Mouse (Mus musculus) bone marrow macrophage, adult 2 months (primary cell): ENCODE results near the gene Taf11. TPM values are rescaled to one million over a fixed set of nuclear protein-coding genes. Genes with fewer than 3 reads are reported as not detected.

Experiments
- H3K27ac ChIP-seq: 2 replicates; pipeline ENCODE4 v1.5.1; 2012; ENCODE audit warnings: low read depth, low read length; ENCODE audit not compliant: insufficient read depth
- H3K4me1 ChIP-seq: 2 replicates; pipeline ENCODE4 v1.6.1; 2012; ENCODE audit warnings: low read length; ENCODE audit not compliant: control insufficient read depth, insufficient read depth
- H3K4me3 ChIP-seq: 2 replicates; pipeline ENCODE4 v1.5.1; 2012; ENCODE audit warnings: mild to moderate bottlenecking, low read length, moderate library complexity; ENCODE audit not compliant: insufficient read depth
- CTCF ChIP-seq: IDR thresholded peaks from 2 replicates; pipeline ENCODE4 v1.5.1; 2012; ENCODE audit warnings: low read depth, mild to moderate bottlenecking, low read length, moderate library complexity
- POLR2A ChIP-seq: IDR thresholded peaks from 2 replicates; pipeline ENCODE4 v1.6.1; 2012; ENCODE audit warnings: mild to moderate bottlenecking, low read depth, low read length, borderline replicate concordance
- polyA plus RNA-seq: library from polyadenylated mRNA; stranded (reverse); fragments of >200 nt; gene quantifications from 2 replicates; pipeline ENCODE4 v1.2.4, GENCODE M21; 2012; ENCODE audit not compliant: missing spikeins, insufficient read depth, insufficient read length

The Taf11 gene
- polyA plus RNA-seq: 30.7 and 33.2 TPM in 2 replicates

GRCm38 (mm10) chr17:27909622-27910500 is at the start of gene Taf11:
Gene Taf11 (minus strand): TSS chr17:27909844.
- H3K27ac ChIP-seq: peak within 1 kb of the TSS; percentile 95
- H3K4me1 ChIP-seq: peaks cover 12% of the 10 kb centered on the region
- H3K4me3 ChIP-seq: peak within 1 kb of the TSS; percentile 83
- TF ChIP-seq CTCF (no peak), POLR2A (no peak)

DNA sequence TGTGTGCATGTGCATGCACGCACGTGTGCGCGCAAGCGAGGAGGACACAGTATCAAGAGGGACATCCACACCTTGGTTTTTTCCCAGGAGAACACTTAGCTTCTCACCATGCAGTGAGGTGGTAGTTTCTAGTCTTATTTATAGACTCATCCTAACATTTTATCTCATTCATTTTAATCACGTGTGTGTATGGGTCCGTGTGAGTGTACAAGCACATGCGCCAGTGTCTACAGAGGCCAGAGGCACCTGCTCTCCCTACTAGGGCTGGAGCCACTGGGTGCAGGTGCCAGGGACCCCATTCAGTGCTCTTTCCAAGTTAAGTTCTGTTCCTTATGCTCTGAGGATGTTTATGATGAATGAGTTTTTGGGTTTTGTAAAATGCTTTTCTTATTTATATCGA is 48.0 kb upstream of the Taf11 start:
- Histone ChIP-seq H3K4me3 (no peak overlapping the region), H3K4me1 (peaks cover 7% of the 10 kb centered on the region), H3K27ac (no peak overlapping the region)
- no peak for TF ChIP-seq CTCF
- no peak for TF ChIP-seq POLR2A

DNA sequence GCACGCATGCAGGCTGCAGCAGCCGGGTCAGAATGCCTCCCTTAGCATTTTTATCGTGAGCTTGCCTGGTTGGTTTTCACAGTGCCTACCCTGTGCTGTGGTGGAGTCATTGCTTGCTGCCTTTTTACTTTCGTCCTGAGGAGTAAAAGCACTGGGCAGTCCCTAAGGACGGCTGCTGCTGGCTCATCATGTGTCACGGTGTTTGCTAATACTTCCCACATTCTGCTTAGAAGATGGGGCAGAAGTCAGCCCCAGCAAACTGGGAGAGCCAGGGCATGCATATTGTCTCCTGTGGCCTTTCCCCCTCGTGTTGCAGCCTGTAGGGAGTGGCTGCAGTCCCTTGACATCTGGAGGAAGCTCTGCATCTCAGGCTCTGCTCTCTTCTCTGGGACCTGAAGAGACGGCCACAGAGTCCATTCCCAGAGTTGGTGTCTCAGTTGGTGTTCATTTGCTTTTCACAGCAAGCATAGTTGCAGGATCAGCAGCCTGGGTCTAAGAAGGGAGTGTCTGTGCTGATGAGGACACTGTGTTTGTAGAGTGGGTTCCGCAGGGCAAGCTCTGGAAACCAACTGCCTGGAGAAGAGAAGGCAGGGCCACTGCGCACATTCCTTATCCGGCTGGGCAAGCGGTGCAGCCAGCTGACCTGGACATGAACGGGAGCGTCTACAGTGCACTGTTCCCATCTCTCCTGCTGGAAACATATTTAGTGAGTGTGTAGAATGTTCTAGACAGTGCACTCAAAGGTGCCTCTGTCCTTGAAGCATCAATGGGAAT is 45.2 kb upstream of the Taf11 start:
- TF ChIP-seq POLR2A (no peak), CTCF (no peak)
- no peak overlapping the region for H3K4me3 ChIP-seq
- peaks cover 7% of the 10 kb centered on the region for H3K4me1 ChIP-seq
- H3K27ac ChIP-seq: no peak overlapping the region

GRCm38 (mm10) chr17:27953136-27953535 is 43.5 kb upstream of the Taf11 start:
- no peak for TF ChIP-seq POLR2A
- no peak for TF ChIP-seq CTCF
- H3K27ac ChIP-seq: no peak overlapping the region
- peaks cover 7% of the 10 kb centered on the region for H3K4me1 ChIP-seq
- H3K4me3 ChIP-seq: no peak overlapping the region

- H3K4me3 ChIP-seq: no peak overlapping the region
- H3K27ac ChIP-seq: no peak overlapping the region
- peaks cover 13% of the 10 kb centered on the region for H3K4me1 ChIP-seq
- TF ChIP-seq CTCF (no peak), POLR2A (no peak)
These were observed 37.5 kb upstream of the Taf11 start for GRCm38 (mm10) chr17:27947155-27947554.

DNA sequence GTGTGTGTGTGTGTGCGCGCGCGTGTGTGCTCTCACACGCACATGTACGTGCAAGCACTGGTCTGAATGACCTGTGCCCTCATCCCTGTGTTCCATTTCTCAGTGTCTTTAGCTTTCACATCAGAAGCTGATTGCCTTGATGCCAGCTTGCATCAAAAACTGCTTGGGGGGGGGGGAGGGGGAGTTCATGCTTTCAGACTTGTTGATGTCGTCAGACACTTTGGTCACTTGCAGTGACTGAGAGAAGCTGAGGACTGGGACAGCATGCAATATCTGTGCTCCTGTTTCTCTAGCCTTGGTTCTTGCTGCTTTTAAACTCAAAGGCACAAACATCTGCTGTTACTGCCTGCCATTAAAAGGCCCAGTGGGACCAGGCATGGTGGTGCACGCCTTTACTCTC is 36.7 kb upstream of the Taf11 start:
- Histone ChIP-seq H3K4me1 (peaks cover 17% of the 10 kb centered on the region), H3K4me3 (no peak overlapping the region), H3K27ac (no peak overlapping the region)
- TF ChIP-seq POLR2A: no peak
- no peak for TF ChIP-seq CTCF

- Histone ChIP-seq H3K27ac (no peak overlapping the region), H3K4me3 (no peak overlapping the region), H3K4me1 (peaks cover 17% of the 10 kb centered on the region)
- no peak for TF ChIP-seq POLR2A
- no peak for TF ChIP-seq CTCF
These were observed 36.0 kb upstream of the Taf11 start for GRCm38 (mm10) chr17:27945546-27946216.

- Histone ChIP-seq H3K4me3 (no peak overlapping the region), H3K4me1 (peaks cover 36% of the 10 kb centered on the region)
- TF ChIP-seq POLR2A (no peak), CTCF (no peak)
These were observed 32.5 kb upstream of the Taf11 start for GRCm38 (mm10) chr17:27942131-27942530.

DNA sequence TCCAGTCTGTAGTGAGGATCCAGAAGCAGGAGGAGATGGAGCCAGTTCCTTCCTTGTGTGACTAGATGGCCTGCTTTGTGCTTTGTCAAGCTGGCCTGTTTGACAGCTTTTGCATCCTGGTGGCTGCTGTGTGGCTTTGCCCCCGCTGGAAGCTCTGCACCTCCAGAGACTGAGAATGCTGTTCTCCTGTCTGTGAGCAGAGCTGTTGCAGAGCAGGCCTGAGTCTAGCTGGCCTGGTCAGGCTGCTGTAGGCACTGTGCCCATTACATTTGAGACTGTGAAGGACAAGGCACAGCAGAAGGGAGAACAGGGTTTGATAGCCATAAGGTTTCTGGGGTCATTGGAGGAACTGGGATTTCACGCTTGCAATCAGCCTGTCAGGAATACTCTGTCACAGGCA is 32.1 kb upstream of the Taf11 start:
- Histone ChIP-seq H3K4me3 (no peak overlapping the region), H3K4me1 (peaks cover 39% of the 10 kb centered on the region), H3K27ac (no peak overlapping the region)
- TF ChIP-seq POLR2A: no peak
- TF ChIP-seq CTCF: no peak

More at GRCm38 (mm10) chr17:27942131-27942530, 32.5 kb upstream of the Taf11 start:
- no peak overlapping the region for H3K27ac ChIP-seq
